Mouse (Mus musculus) heart, postnatal 4 days (tissue): ENCODE results near the gene Nfasc. TPM values are rescaled to one million over a fixed set of nuclear protein-coding genes. Genes with fewer than 3 reads are reported as not detected.

Experiments used
- DNase-seq: peaks from one replicate; pipeline ENCODE4 v3.0.0; 2021
- total RNA-seq, 2 experiments: library from RNA; stranded (reverse); gene quantifications; 2 replicates each; pipeline ENCODE4 v1.2.3; 2021

Nfasc gene
- total RNA-seq = 1 to 10 TPM; 1.0 to 1.1 TPM

DNA sequence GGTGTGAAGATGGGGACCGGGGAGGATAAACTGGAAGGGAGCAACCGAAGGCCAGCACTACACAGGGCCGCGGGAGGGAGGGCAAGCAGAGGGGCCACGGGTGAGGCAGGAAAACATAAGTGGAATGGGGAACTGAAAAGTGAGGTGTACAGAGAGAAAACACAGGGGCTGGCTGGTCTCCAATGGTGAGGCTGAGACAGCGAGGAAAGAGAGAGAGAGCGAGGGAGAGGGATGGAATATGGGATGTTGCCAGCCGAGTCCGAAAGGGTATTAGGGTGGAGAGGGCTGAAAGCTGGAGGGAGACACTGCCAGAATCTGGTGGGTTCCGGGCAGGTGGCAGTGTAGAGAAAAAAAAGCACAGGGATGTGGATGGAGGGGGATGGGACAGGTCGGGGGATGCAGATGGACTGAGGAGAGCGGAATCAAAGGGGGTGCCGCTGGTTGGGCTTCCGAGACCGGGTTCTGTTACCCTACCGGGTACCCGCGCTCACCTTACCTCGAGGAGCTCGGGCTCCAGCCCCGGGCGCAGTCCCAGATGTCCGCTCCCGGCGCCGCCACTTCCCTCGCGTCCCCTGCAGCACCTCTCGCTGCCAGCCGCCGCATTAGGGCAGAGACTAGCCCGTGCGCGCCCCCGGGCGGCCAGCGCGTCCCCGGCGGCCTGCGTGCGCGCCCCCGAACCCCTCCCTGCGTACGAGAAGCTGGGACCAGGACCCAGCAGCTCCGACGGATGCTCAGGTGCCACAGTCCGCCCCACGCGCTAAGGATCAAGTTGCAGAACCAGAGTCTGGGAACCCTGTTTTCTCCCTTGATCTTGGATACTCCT is at the start of gene Nfasc:
TSS of gene Nfasc (minus strand) at position 623 of the 823 bp plus-strand sequence.
- peak; percentile 70 for DNase-seq

- DNase-seq = no peak
Measured at GRCm38 (mm10) chr1:132791049-132791448, 49.5 kb upstream of the Nfasc start.

- peak; percentile 91 for DNase-seq
Measured at GRCm38 (mm10) chr1:132786866-132787265, 45.3 kb upstream of the Nfasc start.

GRCm38 (mm10) chr1:132781607-132782445 is 40.2 kb upstream of the Nfasc start:
- DNase-seq = no peak

- DNase-seq = no peak
Measured at GRCm38 (mm10) chr1:132780961-132781360, 39.4 kb upstream of the Nfasc start.

- DNase-seq = no peak
Measured at GRCm38 (mm10) chr1:132780254-132780653, 38.7 kb upstream of the Nfasc start.

- no peak for DNase-seq
Measured at GRCm38 (mm10) chr1:132774959-132775358, 33.4 kb upstream of the Nfasc start.

DNA sequence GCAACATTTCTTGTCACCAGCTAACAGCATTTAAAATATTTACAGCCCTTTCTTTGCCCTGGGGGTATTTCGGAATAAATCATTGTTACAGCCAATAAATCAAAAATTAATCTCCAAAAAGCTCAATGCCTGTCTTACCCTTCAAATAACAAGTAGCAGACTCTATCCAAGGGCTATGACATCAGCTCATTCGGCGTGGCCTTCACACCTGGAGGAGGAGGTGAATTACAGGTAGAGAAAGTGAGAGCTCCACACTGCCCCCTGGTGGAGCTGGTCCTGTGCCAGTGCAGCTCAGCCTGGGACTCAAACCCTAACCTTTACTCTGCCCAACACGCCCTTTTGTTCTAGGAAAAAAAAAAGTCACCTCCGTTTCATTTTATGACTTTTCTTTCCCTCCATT is 29.8 kb upstream of the Nfasc start:
- DNase-seq = peak; percentile 39

DNA sequence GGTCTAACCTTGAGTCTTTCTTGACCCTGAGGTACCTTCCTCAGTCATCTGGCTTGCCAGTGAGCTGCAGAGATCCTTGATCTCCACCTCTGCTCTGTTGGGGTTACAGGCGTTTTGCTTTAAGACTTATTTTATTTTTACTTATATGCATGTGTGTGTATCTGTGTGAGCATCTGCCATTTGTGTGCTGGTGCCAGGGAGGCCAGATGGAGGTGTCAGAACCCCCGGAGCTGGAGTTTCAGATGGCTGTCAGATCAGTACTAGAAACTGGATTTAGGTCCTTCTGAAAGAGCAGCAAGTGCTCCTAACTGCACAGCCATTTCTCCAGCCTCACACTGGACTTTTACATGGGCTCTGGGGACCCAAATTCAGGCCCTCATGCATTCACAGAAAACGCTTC is 28.0 kb upstream of the Nfasc start:
- DNase-seq = no peak

DNA sequence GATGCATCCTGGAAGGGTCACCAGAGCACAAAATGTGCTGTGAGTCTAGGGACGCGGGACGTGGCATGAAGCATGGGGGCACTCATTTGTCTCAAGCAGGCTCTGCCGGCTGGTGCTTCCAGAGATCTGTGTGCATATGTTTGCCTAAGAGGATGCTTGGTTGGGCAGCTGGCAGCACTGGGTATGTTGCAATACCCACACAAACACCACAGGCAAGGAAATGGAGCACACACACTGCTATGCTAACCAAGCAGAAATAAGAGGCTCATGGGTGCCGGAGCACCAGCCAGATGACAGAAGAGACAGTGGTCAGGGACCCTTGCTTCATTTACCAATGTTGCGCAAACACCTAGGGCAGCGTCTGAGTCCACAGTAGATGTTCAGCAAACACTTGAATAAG is 25.8 kb upstream of the Nfasc start:
- DNase-seq = no peak

GRCm38 (mm10) chr1:132765887-132766651 is 24.5 kb upstream of the Nfasc start:
- no peak for DNase-seq

DNA sequence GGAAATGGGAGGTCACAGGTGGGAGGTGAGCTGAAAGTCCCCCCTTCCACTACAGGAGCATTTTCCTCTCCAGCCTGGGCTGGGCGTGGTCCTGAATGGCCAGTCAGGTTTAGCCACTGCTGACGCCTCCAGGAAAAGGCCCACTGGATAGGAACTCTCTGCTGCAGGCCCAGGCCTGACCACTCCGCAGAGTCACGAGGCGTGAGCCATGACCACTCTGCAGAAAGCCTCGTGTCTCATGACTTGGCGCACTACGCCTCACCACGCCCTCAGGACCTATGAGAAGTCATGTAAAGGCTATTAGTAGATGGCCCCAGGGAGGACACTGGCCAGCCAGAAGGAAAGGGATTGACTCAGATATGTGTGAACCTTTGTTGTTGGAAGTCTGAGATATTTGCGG is 23.6 kb upstream of the Nfasc start:
- no peak for DNase-seq

DNA sequence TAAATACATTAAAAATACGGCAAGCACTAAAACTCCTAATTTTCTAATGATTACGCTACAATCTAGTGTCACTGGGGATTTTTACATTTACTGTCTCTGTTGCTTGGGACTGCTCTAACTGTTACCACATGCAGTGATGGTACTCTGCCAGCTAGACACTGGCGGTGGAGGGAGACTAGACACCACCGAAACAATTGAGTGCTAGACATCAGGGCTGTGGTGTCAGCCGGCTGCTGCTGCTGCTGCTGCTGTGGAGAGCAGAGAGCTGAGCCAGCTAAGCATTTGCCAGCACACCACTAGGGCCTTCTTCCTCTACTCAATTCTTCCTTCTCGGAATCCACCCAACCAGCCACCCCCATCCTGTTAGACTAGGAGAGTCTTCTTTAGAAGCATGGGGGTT is 17.8 kb upstream of the Nfasc start:
- DNase-seq = no peak

GRCm38 (mm10) chr1:132758656-132759370 is 17.2 kb upstream of the Nfasc start:
- DNase-seq = peak; percentile 70

GRCm38 (mm10) chr1:132755211-132755610 is 13.6 kb upstream of the Nfasc start:
- DNase-seq = no peak

DNA sequence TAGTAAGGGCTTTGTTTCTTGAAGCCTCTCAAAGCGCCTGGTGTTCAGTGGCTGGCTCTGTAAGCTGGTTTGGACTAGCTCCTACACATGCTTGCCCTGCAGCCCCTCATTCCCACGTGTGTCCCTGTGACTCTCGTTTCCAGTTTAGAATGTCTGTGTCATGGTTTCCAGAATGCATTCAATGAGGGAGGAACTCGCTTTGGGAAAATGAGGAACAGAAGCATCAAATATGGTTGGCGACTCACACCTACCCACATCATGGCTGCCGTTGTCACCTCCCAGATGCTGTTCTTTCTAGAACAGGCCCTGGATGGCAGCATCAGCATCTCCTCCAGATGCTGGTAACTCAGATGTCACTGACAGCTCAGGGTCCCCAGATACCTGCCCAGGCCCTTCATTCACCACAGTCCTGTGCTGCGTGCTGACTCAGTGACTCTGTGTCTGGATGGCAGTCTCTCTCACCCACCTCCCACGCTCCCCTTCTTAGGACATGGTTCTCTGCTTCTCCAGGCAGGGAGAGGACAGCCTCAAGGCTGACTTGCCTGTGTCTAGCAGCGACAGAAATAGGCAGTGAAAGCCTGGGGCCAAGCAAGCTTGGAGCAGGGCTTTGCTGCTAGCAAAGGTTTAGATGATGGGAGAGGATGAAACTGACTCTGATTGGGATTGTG is 7.8 kb upstream of the Nfasc start:
- DNase-seq = no peak

- peak; percentile 46 for DNase-seq
Measured at GRCm38 (mm10) chr1:132746302-132746701, 4.7 kb upstream of the Nfasc start.

GRCm38 (mm10) chr1:132745636-132746035 is 4.0 kb upstream of the Nfasc start:
- DNase-seq = no peak

DNA sequence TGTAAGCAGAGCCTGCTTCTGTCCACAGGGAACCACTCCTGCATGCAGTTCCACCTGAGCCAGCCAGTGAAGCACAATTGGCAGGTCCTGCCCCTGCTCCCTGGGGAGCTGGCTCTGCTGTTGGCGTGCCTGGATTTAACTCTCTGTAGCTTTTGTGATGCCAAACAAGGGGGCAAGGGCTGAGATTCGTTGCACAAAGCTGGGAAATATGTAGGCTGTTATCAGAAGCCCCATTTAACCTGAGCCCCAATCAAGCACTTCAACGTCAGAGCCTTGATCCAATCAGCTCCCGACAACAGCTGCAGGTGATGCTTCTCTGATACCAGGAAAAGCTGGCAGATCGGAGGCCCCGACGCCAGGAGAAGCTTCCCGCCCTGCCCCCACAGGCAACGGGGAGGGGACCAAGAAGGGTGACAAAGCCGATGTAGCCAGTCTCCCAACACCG is 2.5 kb downstream of the Nfasc start:
- no peak for DNase-seq

DNA sequence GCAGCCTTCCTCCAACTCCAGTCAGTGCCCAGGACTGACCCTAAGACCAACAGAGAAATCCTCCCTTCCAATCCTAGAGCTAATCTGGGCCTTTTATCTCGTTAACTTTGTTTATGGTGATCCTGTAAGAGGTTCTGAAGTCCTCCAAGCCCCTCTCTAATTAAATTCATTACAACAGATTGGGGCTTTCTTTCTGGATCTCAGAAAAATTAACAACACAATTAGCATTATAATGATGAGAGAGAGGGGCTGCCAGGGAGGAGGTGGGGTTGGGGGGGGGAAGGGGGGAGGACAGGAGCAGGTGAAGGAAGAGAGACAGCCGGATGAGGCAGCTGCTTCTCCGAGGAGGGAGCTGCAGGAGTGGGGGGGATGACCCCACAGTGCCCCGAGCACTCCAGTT is 5.4 kb downstream of the Nfasc start:
- no peak for DNase-seq

DNA sequence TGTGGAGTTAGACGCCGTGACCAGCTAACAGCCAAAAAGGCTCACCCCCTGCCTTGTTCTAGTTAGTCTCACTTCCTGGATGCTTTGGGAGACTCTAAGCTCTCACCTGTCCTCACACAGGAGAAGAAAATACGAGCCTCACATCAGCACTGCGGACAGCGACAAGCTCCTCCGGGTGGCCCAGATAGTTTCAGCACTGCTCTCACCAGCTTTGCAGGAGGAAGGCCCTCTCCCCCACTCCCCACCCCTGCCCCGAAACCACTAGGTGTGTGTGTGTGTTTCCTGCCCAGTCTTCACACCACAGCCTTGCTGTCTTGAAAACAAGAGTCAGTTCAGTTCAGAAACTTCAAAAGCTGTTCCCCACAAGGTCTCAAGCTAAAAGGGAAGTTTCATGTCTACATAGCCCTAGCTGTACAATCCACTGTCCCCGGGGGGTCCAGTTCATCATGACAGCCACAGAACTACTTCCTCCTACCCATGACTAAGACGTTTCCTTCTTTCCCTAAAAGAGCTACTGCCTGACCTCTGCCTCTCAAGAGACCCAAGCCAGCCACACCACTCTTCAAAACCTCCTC is 7.6 kb downstream of the Nfasc start:
- DNase-seq = peak; percentile 47
